Mouse (Mus musculus) fat pad, adult 2 months (tissue): ENCODE results near the gene Fyb2.
"Not testable (repeated sequence)": the region's sequence is repeated elsewhere in the genome, so short reads cannot be mapped to it uniquely, and the experiment has no call there.

Source experiments
- DNase-seq: peaks from one replicate; pipeline ENCODE4 v3.0.0-alpha.2; 2011; ENCODE audit warnings: low read depth, low spot score; ENCODE audit errors: extremely low read depth

The Fyb2 gene

DNA sequence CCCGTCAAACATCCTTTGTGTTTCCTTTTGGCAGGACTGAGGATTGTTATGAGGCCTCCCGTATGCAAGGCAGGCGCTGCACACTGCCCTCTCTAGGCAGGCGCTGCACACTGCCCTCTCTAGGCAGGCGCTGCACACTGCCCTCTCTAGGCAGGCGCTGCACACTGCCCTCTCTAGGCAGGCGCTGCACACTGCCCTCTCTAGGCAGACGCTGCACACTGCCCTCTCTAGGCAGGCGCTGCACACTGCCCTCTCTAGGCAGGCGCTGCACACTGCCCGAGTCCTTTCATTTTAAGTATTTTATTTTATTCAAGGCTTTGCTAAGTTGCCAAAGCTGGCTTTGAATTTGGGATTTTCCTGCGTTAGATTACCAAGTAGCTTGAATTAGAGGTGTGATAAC, 91.4 kb downstream of the Fyb2 start:
- DNase-seq = not testable (repeated sequence)

DNA sequence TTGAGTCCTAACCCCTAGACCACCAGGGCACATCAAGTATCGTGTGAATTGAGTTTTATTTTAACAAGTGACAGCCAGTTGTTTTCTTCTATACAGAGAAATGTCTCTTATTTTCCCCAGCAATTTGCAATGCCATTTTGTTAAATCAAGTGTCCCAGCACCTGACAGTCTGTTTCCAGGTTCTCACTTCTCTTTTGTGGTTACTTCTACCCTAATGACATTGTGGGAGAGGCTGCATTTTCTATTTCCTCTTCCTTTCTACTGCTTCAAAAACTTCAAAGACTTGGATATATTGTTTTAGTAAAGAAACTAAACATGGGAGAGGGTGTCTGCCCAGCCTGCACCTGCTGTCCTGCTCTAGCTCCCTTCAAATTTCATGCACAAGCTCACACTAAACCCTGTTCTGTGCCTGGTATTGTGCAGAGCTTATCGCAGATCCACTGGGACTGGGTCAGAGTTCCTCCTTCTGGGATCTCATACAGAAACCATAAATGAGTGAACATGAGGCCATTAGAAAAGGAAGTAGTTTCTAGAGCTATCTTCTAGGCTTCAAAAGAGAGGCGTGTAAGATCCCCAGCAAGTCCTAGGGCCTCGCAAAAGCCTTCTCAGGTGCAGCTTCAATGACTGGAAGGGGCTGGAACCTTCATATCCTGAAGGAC, 94.2 kb downstream of the Fyb2 start:
- DNase-seq = no peak

DNA sequence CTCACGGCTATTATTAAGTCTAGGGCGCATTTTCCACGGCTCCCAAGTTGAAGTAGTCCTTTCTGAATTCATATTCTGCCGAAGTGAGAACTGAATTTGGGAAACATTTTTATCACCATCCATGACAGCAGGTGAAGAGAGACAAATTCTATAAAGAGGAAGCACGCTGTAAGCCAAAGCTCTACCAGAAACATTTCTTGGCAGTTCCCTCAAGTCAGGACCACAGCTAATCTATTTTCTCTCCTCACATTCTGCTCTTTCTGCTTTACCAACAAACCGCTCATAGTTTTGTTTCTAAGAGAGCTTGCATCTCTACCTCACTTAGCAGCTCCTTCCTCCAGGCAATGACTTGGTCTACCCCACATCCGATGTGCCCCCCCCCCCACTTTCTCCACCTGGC, 100.5 kb downstream of the Fyb2 start:
- DNase-seq = no peak

DNA sequence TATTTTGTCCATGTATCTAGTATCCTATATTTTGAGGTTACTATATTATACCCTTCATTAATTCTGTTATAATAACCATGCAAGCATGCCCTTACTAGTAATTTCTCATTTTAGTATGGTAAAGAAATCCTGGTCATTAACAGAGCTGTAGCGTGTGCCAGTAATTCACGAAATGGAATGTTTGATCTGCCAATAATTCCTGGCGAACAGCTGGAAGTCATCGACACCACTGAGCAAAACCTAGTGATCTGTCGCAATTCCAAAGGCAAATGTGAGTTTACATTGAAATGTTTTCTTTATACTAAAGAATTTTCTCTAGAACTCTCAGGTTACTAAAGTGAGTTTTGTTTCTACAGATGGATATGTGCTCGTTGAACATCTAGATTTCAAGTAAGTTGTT, 102.2 kb downstream of the Fyb2 start:
- no peak for DNase-seq

DNA sequence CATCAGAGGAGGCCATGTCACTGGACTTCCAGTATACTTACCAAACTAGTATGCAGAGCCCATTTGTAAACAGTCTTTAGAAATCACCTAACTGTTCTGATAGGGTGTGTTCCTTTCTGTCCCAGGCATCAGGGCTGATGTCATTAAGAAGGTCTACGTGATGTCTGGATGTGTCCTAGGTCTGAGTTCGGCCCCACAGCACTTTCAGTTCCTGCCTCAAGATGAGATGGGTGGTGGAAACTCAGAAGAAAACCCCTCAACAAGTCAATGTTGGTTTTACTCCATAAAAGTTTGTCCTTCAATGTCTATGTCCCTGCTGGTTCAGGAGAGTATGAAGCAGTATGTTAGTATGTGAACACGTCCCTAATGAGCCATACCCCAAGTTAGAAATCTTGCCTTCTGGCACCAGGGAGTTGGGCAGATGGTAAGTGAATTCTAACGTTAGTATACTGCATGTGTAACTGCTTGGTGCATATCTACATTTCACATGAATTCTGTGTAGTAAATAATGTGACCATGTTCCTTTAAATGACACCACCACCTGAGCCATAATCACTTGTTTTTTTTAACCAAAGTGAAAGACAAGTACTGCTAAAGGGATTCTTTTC, 102.9 kb downstream of the Fyb2 start:
- DNase-seq = no peak

DNA sequence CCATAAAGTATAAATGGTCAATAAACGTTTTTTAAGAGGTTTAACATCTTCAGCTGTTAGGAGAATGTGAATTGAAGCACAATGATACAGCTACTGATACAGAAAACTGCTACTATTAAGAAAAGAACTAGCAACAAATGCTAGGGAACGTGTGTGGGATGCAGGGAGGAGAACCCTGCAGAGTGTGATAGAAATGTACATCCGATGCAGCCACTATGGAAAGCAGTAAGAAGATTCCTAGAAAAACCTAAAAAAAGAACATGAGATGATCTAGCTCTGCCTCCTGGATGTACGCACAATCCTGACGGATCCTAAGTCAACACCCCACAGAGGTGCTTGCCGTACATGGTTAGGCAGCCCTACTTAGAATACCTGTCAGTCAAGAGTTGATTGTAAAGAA, 114.0 kb downstream of the Fyb2 start:
- DNase-seq = no peak

DNA sequence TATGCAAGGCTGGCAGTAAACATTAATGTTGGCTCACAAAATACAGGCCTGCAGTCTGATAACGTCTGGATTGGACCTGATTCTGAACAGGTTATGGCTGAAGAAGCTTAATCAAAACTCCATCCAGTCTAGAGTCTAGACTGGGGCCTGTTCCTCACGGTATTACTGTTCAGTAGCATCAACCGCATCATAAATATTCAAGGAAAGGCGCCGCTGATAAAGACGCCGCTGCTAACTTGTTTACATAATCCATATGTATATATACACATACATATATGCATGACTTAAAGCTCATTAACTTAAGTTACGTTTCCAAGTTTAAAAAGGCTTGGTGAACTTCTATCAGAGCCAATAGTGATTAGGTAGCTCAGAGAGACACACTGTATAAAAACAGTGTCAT, 117.8 kb downstream of the Fyb2 start:
- no peak for DNase-seq

DNA sequence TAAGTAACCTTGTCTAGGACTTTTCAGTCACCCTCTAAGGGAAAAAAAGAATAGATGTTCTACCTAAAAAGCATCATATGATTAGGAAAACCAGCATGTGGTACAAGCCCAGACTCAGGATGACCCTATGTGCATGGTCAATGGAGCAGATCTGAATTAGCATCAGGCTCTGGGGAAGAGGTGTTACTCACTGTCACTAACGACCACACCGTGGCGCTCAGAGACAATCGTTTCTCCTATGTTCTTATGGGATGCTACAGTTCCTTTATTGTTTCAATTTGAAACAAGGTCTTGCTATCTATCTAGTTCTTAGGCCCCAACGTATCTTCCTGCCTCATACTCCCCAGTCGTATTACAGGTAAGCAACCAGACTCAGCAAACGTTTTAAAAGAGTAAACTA, 119.9 kb downstream of the Fyb2 start:
- no peak for DNase-seq

DNA sequence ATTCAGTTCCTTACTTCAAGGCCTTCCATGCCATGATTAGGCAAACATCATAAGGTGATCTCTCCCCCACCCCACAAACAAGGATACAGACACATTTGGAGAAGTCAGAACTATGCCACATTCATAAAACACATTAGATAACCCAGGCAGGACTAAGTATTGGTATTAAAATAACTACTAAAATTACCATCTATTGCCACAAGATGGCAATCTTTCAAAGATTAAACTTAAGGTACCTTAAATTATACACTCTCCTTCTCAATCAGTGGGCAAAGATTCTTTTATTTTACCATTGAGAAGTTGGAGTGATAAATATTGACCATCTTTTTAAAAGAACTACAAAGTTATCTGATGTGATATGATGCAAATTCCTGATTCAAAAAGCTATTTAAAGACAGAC, 121.0 kb downstream of the Fyb2 start:
- no peak for DNase-seq

DNA sequence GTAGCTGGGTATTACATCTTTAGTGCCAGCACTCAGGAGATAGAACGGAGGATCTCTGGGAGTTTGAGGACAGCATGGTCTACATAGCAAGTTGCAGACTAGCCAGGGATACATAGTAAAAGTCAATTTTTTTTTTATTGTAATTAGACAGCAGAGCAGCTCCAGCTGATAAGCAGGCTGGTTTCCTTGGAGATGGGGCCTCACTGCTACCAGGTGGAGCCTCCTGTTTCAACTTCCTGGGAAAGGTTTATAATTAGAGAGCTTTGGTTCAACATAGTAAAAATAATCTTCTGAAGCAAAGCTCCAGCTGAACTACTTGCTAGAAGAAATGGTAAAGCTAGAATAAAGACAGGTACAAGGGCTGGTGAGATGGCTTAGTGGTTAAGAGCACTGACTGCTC, 136.8 kb downstream of the Fyb2 start:
- DNase-seq = no peak

DNA sequence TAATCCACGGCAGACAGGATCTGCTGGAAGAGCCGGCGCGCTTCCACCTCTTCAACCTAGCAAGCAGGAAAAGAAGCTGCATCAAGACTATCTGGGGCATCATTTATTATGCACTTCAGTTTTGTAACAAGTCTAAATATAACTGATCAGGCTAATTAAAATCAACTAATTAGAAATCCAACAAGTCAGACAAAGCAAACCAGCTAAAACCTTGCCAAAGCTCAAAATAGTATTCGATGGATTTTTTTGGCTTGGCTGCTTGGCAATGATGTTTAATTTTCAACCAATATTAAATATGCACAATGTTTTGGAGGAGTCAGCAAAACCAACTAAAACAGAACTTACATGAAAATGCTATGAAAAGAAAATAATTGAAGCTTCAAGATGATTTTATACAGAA, 138.0 kb downstream of the Fyb2 start:
- DNase-seq = no peak
